Mouse (Mus musculus) large intestine, adult 2 months (tissue): Measurements from ENCODE around the gene Kdelr2. TPM values are rescaled to one million over a fixed set of nuclear protein-coding genes. Genes with fewer than 3 reads are reported as not detected.

Experiments
- DNase-seq: peaks from one replicate; pipeline ENCODE4 v3.0.0-alpha.2; 2012; ENCODE audit warnings: low read depth, low spot score
- WGBS: fragments of 180-500 bp; shearing (Covaris S2); methylation state at CpG from one replicate; pipeline ENCODE4 v1.1.7; 2018; 5-methylcytosine and 5-hydroxymethylcytosine counted together
- polyA plus RNA-seq: library from polyadenylated mRNA; depleted of rRNA; stranded (reverse); fragments of >200 nt; gene quantifications from 2 replicates; pipeline ENCODE4 v1.2.3, GENCODE M21; 2012; rRNA removed

Kdelr2 gene
- polyA plus RNA-seq, 1 experiment, result 216 TPM

GRCm38 (mm10) chr5:143466891-143467669, 63.4 kb downstream of the Kdelr2 start:
- 67% methylated on average over 23 of the region's 23 CpGs for WGBS
- no peak for DNase-seq

GRCm38 (mm10) chr5:143467931-143468330, 64.3 kb downstream of the Kdelr2 start:
- no peak for DNase-seq
- WGBS, result 95% methylated on average over 6 of the region's 6 CpGs

- WGBS, result 96% methylated on average over 8 of the region's 8 CpGs
- no peak for DNase-seq
These were observed 66.0 kb downstream of the Kdelr2 start for GRCm38 (mm10) chr5:143469628-143470027.

DNA sequence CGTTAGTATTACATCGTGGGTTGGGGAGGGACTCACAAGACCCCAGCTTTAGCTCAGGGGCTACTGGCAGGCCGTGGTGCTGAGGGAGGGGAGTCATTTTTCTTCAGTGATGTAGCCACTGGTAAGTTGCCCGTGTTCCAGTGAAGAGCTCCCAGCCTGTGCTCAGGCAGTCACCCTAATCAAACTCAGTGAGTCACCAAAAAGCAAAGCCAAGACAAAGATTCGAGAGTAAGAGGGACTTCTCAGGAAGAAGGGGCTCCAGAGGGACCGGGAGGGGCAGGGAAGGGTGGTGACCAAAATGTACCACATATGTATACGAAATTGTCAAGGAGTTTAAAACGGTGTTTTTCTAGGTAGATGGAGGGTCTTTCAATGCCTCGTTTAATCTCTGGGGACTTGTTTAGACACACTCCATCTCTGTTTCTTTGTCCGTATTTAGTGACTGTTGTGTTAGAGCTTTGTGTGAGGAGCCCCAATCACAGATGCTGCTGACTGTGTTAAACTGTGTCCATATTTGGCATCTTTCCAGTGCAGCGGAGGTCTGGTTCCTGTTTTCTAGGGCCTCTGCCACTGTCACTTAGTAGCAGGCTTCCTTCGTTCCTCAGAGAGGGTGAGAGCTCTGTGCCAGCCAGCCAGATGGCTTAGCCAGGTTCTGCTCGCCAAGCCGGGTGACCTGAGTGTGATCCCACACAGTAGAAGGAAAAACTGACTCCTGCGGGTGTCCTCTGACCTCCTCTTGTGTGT, 67.0 kb downstream of the Kdelr2 start:
- 60% methylated on average over 15 of the region's 15 CpGs for WGBS

GRCm38 (mm10) chr5:143471165-143471546, 67.5 kb downstream of the Kdelr2 start:
- DNase-seq, result no peak
- WGBS, result 74% methylated on average over 3 of the region's 3 CpGs

More for the DNA sequence above, 67.0 kb downstream of the Kdelr2 start:
- DNase-seq, result no peak

Other genes starting within 250 kb of the Kdelr2 start
- 2.6 and 3.1 TPM in 2 replicates for gene Rbak, start 223.1 kb upstream of the Kdelr2 start, polyA plus RNA-seq
- not detected in 2 replicates for gene Spdye4b, start 222.8 kb upstream of the Kdelr2 start, polyA plus RNA-seq
- not detected in 2 replicates for gene Spdye4a, start 176.9 kb upstream of the Kdelr2 start, polyA plus RNA-seq
- gene Zfp12, start 168.7 kb upstream of the Kdelr2 start, polyA plus RNA-seq, result 4.1 and 4.5 TPM in 2 replicates
- 1.3 and 1.9 TPM in 2 replicates for gene Zfp316, start 133.8 kb upstream of the Kdelr2 start, polyA plus RNA-seq
- gene Zfp853, start 110.2 kb upstream of the Kdelr2 start, polyA plus RNA-seq, result 0.07 and 0.08 TPM in 2 replicates
- gene E130309D02Rik, start 88.5 kb upstream of the Kdelr2 start, polyA plus RNA-seq, result 17.7 and 18.3 TPM in 2 replicates
- 53.3 and 63.0 TPM in 2 replicates for gene Zdhhc4, start 74.6 kb upstream of the Kdelr2 start, polyA plus RNA-seq
- gene Grid2ip, start 46.5 kb upstream of the Kdelr2 start, polyA plus RNA-seq, result 0.16 and 0.22 TPM in 2 replicates
- gene Daglb, start 60.7 kb downstream of the Kdelr2 start, polyA plus RNA-seq, result 18.9 and 22.4 TPM in 2 replicates
- 420 and 474 TPM in 2 replicates for gene Rac1, start 124.2 kb downstream of the Kdelr2 start, polyA plus RNA-seq
- 10.3 and 13.5 TPM in 2 replicates for gene Cyth3, start 218.6 kb downstream of the Kdelr2 start, polyA plus RNA-seq